Mouse (Mus musculus) bone marrow macrophage, adult 2 months (primary cell): ENCODE measurements around the gene Rbms3.

ENCODE experiments used
- CTCF ChIP-seq: IDR thresholded peaks from 2 replicates; pipeline ENCODE4 v1.5.1; 2012; ENCODE audit warnings: low read depth, mild to moderate bottlenecking, low read length, moderate library complexity
- POLR2A ChIP-seq: IDR thresholded peaks from 2 replicates; pipeline ENCODE4 v1.6.1; 2012; ENCODE audit warnings: mild to moderate bottlenecking, low read depth, low read length, borderline replicate concordance

DNA sequence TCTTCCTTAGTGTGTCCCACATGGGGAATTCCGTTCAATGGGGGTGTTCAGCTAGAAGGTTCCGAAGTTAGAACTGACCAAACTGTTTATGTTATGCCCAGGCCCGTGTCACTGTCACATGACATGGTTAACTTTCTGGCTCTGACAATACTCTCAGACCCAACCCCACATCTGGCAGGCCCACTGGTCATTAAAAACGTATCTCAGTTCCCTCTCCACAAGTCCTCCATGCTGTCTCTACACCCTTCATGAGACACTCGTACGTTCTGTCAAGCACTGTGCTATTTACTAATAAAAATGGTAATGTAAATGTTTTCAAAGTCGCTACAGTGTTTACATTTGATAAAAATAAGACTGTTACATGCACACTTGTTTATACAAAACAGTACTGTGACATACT is 837.9 kb downstream of the Rbms3 start:
- TF ChIP-seq POLR2A (no peak), CTCF (no peak)
